ENCODE assay signal across 24 mouse cellular contexts in the genomic region with DNA sequence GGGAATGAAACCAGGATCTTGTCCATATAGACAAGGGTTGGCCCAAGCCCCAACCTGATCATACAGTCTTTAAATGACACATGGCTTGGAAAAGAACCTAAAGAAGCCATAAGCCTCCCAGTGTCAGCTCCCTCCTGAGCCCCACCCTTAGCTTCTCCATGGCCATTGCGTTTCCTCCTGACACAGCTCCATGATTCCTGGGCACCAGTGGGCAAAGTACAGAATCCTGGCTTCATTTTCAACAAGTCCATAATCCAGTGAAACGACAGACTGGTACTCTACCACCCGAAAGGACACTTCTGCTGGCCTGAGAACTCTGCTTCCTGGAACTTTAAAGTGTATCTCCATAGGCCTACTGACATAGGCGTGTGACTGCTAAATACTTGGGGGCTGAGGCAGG. TPM values are rescaled to one million over a fixed set of nuclear protein-coding genes. Genes with fewer than 3 reads are reported as not detected.
A peak's percentile ranks its signal among the peaks of the same experiment; 100 is the strongest.
DNase-seq lines count a peak whose midpoint lies in the region; ATAC-seq lines count a peak whose summit lies in the region.
"Had no signal": no experiment of that assay in that cellular context is flagged by ENCODE, and none has a peak within 500 bp of the region (broad histone marks: within the 10 kb centered on the region; RNA-seq: fewer than 3 reads in every experiment).

No protein-coding gene starts in this region.

- no peaks in the 10 kb centered on the region for H3K9me3 ChIP-seq in kidney, embryonic 14.5 days (ENCODE audit: control insufficient read depth, low read length)
- H3K9me3 ChIP-seq: embryonic facial prominence, embryonic 13.5 days; embryonic facial prominence, embryonic 15.5 days; forebrain, embryonic 10.5 days; forebrain, embryonic 12.5 days had no signal

- no peak overlapping the region for H3K4me3 ChIP-seq in kidney, embryonic 14.5 days (ENCODE audit: low read length)
- H3K4me3 ChIP-seq: embryonic facial prominence, embryonic 13.5 days; embryonic facial prominence, embryonic 15.5 days; erythroblast, embryonic 14.5 days; forebrain, embryonic 10.5 days; forebrain, embryonic 12.5 days had no signal

- no peaks in the 10 kb centered on the region for H3K36me3 ChIP-seq in kidney, embryonic 14.5 days (ENCODE audit: control insufficient read depth, insufficient read depth, low read length)
- H3K36me3 ChIP-seq: embryonic facial prominence, embryonic 13.5 days; embryonic facial prominence, embryonic 15.5 days; forebrain, embryonic 10.5 days; forebrain, embryonic 12.5 days had no signal

- no peaks in the 10 kb centered on the region for H3K4me1 ChIP-seq in kidney, embryonic 14.5 days (ENCODE audit: control insufficient read depth, insufficient read depth, low read length)

- H3K27me3 ChIP-seq in kidney, embryonic 14.5 days (ENCODE audit: control insufficient read depth, insufficient read depth, low read length), result no peaks in the 10 kb centered on the region

- H3K4me2 ChIP-seq in kidney, embryonic 14.5 days (replicated peaks; ENCODE audit: low read depth, low read length), result no peak overlapping the region
- H3K4me2 ChIP-seq: embryonic facial prominence, embryonic 13.5 days; embryonic facial prominence, embryonic 15.5 days; forebrain, embryonic 12.5 days had no signal

- ATAC-seq in kidney, embryonic 14.5 days (ENCODE audit: low FRiP score, low TSS enrichment), result no peak
- ATAC-seq: forebrain, embryonic 14.5 days had no signal

- no peak overlapping the region for H3K27ac ChIP-seq in kidney, embryonic 14.5 days (ENCODE audit: low read depth, low read length)
- H3K27ac ChIP-seq: embryonic facial prominence, embryonic 13.5 days; embryonic facial prominence, embryonic 15.5 days; forebrain, embryonic 10.5 days; forebrain, embryonic 12.5 days had no signal

- WGBS in kidney, embryonic 14.5 days, result 89% methylated on average over 4 of the region's 4 CpGs

- peak; percentile 29 for DNase-seq in kidney, adult 18-20 months
- peak; percentile 48 for DNase-seq in kidney, adult 9 months
- no peak for DNase-seq in kidney, adult 8-10 months
- peak; percentile 29 to 64 for DNase-seq in kidney, postnatal 25 days
- DNase-seq in kidney, postnatal 4 days, result no peak
- DNase-seq: adrenal gland, adult 2 months; adrenal gland, postnatal 10 days; adrenal gland, postnatal 25 days; cerebellum, adult 11 months; cerebellum, adult 18-20 months; cerebellum, adult 8-10 months; cerebellum, adult 9-11 months; cerebellum, postnatal 14 days; cerebellum, postnatal 36 days; embryo, embryonic 11 days had no signal

- H3K9ac ChIP-seq in kidney, embryonic 14.5 days (ENCODE audit: low read depth, low read length), result no peak overlapping the region
- H3K9ac ChIP-seq: embryonic facial prominence, embryonic 13.5 days; embryonic facial prominence, embryonic 15.5 days; forebrain, embryonic 12.5 days had no signal

RNA-seq across cellular contexts. Expression of a gene that starts 7.7 kb away (rescaled TPM):
- polyA plus RNA-seq in kidney, embryonic 14.5 days (2014; fragmentation: Nextera tagmentation; extraction: Ambion mirVana), result not detected in 2 replicates
- polyA plus RNA-seq: adrenal gland, adult 2 months; C2C12; embryonic facial prominence, embryonic 11.5 days; embryonic facial prominence, embryonic 13.5 days; embryonic facial prominence, embryonic 15.5 days; erythroblast, embryonic 14.5 days; forebrain, embryonic 10.5 days; forebrain, embryonic 12.5 days had no signal

RNA-seq across cellular contexts. Expression of a gene that starts 9.4 kb away (rescaled TPM):
- 15.5 and 39.4 TPM in 2 replicates for polyA plus RNA-seq in kidney, embryonic 14.5 days (2014; fragmentation: Nextera tagmentation; extraction: Ambion mirVana)
- polyA plus RNA-seq: adrenal gland, adult 2 months; C2C12; embryonic facial prominence, embryonic 11.5 days; embryonic facial prominence, embryonic 13.5 days; erythroblast, embryonic 14.5 days; forebrain, embryonic 10.5 days; forebrain, embryonic 12.5 days; forebrain, embryonic 14.5 days had no signal

RNA-seq across cellular contexts. Expression of a gene that starts 19.3 kb away (rescaled TPM):
- not detected in 2 replicates for polyA plus RNA-seq in kidney, embryonic 14.5 days (2014; fragmentation: Nextera tagmentation; extraction: Ambion mirVana)
- polyA plus RNA-seq: C2C12; embryonic facial prominence, embryonic 11.5 days; forebrain, embryonic 10.5 days; forebrain, embryonic 12.5 days; forebrain, embryonic 14.5 days had no signal

RNA-seq across cellular contexts. Expression of a gene that starts 37.5 kb away (rescaled TPM):
- polyA plus RNA-seq in kidney, embryonic 14.5 days (2014; fragmentation: Nextera tagmentation; extraction: Ambion mirVana), result 38.9 and 59.3 TPM in 2 replicates

RNA-seq across cellular contexts. Expression of a gene that starts 37.8 kb away (rescaled TPM):
- polyA plus RNA-seq in kidney, embryonic 14.5 days (2014; fragmentation: Nextera tagmentation; extraction: Ambion mirVana), result 0.86 and 0.92 TPM in 2 replicates
- polyA plus RNA-seq: erythroblast, embryonic 14.5 days had no signal

Comparison
In these comparisons a context has a peak if more than half of its experiments do, and no peak if none do; other contexts are left out.
1. DNase-seq: peak in kidney, adult 18-20 months (single experiment), kidney, adult 9 months (single experiment) and kidney, postnatal 25 days (2 of 2); none in kidney, adult 8-10 months (0 of 2) and kidney, postnatal 4 days (0 of 2).